Mouse (Mus musculus) B cell, adult 62 days (primary cell): ENCODE measurements around the gene Magea6. TPM values are rescaled to one million over a fixed set of nuclear protein-coding genes. Genes with fewer than 3 reads are reported as not detected.

Experiments
- total RNA-seq: library from RNA; stranded (reverse); gene quantifications from 4 replicates; pipeline ENCODE4 v1.2.4, GENCODE M21; 2023

Magea6 gene
- not detected in 4 replicates for total RNA-seq

GRCm38 (mm10) chrX:154935887-154936286 lies at the start of gene Magea6:
Gene Magea6, minus strand, starts transcription at chrX:154935987.

GRCm38 (mm10) chrX:154949405-154949804 lies 13.6 kb upstream of the Magea6 start, which contains the start of gene Magea3:
Gene Magea3, minus strand, starts transcription at chrX:154949505.

GRCm38 (mm10) chrX:154890167-154890566 lies 45.6 kb downstream of the Magea6 start, which contains the start of gene Cldn34b1:
Gene Cldn34b1, minus strand, starts transcription at chrX:154890267.

Other genes with a start within 250 kb of the Magea6 start
- not detected in 4 replicates for gene Cldn34b1, start 45.7 kb downstream of the Magea6 start, total RNA-seq
- not detected in 4 replicates for gene Magea3, start 13.5 kb upstream of the Magea6 start, total RNA-seq
- not detected in 4 replicates for gene Magea8, start 59.9 kb upstream of the Magea6 start, total RNA-seq
- not detected in 4 replicates for gene Magea5, start 127.2 kb upstream of the Magea6 start, total RNA-seq
- not detected in 4 replicates for gene Magea1, start 153.8 kb upstream of the Magea6 start, total RNA-seq
- gene Magea2, start 157.7 kb upstream of the Magea6 start, total RNA-seq: not detected in 4 replicates
- gene Cldn34b2, start 192.4 kb upstream of the Magea6 start, total RNA-seq: not detected in 4 replicates